Mouse (Mus musculus) embryonic fibroblast, embryonic 13.5 days (primary cell): ENCODE results near the gene Cacnb2.

Experiments
- CTCF ChIP-seq: IDR thresholded peaks from 2 replicates; pipeline ENCODE4 v1.5.1; 2011; ENCODE audit warnings: mild to moderate bottlenecking, control low read depth, low read length, moderate library complexity, borderline replicate concordance; ENCODE audit not compliant: insufficient read depth
- POLR2A ChIP-seq: IDR thresholded peaks from 2 replicates; pipeline ENCODE4 v1.6.1; 2011; ENCODE audit warnings: low read depth, mild to moderate bottlenecking, control low read depth, low read length, moderate library complexity

GRCm38 (mm10) chr2:14571300-14571699 is 31.6 kb upstream of the Cacnb2 start:
- no peak for TF ChIP-seq POLR2A
- no peak for TF ChIP-seq CTCF
